ENCODE assay signal across 22 mouse cellular contexts in genomic region chr13:52279970-52280348, GRCm38 (mm10).
DNase-seq lines count a peak whose midpoint lies in the region; ATAC-seq and TF ChIP-seq lines count a peak whose summit lies in the region.
"Had no signal": no experiment of that assay in that cellular context is flagged by ENCODE, and none has a peak within 500 bp of the region (broad histone marks: within the 10 kb centered on the region; RNA-seq: fewer than 3 reads in every experiment).

No protein-coding gene starts in this region.

- no peak overlapping the region for H3K9ac ChIP-seq in heart, embryonic 12.5 days
- peak overlapping the region; percentile 35; the same call in 1 of the 2 replicates for H3K9ac ChIP-seq in CH12.LX (ENCODE audit: insufficient read depth, low read depth)
- H3K9ac ChIP-seq: embryonic facial prominence, embryonic 12.5 days; forebrain, embryonic 12.5 days had no signal

- WGBS in heart, embryonic 12.5 days, result 79% methylated on average over 5 of the region's 5 CpGs

- no peaks in the 10 kb centered on the region for H3K27me3 ChIP-seq in heart, embryonic 12.5 days (replicated peaks)
- no peaks in the 10 kb centered on the region for H3K27me3 ChIP-seq in CH12.LX (replicated peaks)
- H3K27me3 ChIP-seq: embryonic facial prominence, embryonic 12.5 days had no signal

- no peak overlapping the region for H3K4me3 ChIP-seq in heart, embryonic 12.5 days
- no peak overlapping the region for H3K4me3 ChIP-seq in CH12.LX (replicated peaks in 1 of 3; ENCODE audit: low read depth in 2 of 3, low read length in 2 of 3, poor library complexity in 1 of 3)
- H3K4me3 ChIP-seq: embryonic facial prominence, embryonic 10.5 days; embryonic facial prominence, embryonic 12.5 days; erythroblast, embryonic 14.5 days; forebrain, embryonic 10.5 days; forebrain, embryonic 12.5 days had no signal

- H3K4me2 ChIP-seq in heart, embryonic 12.5 days, result no peak overlapping the region
- peak overlapping the region; percentile 81 for H3K4me2 ChIP-seq in CH12.LX (ENCODE audit: insufficient read depth, low read depth, poor library complexity, severe bottlenecking)
- H3K4me2 ChIP-seq: embryonic facial prominence, embryonic 12.5 days; forebrain, embryonic 12.5 days had no signal

- peaks cover 30% of the 10 kb centered on the region for H3K4me1 ChIP-seq in heart, embryonic 12.5 days (replicated peaks)
- H3K4me1 ChIP-seq in CH12.LX (ENCODE audit: control insufficient read depth in 1 of 2, insufficient read depth in 2 of 2), result peaks cover 15 to 49% of the 10 kb centered on the region in 2 experiments
- H3K4me1 ChIP-seq: embryonic facial prominence, embryonic 12.5 days had no signal

- H3K36me3 ChIP-seq in heart, embryonic 12.5 days, result no peaks in the 10 kb centered on the region
- no peaks in the 10 kb centered on the region for H3K36me3 ChIP-seq in CH12.LX (replicated peaks in 1 of 2; ENCODE audit: control insufficient read depth in 1 of 2, insufficient read depth in 1 of 2, low read length in 1 of 2)
- H3K36me3 ChIP-seq: embryonic facial prominence, embryonic 10.5 days; embryonic facial prominence, embryonic 12.5 days; forebrain, embryonic 10.5 days; forebrain, embryonic 12.5 days had no signal

- no peaks in the 10 kb centered on the region for H3K79me2 ChIP-seq in CH12.LX (replicated peaks; ENCODE audit: control insufficient read depth, extremely low read depth, insufficient read depth, poor library complexity, severe bottlenecking)

- TF ChIP-seq RAD21 in CH12.LX (IDR thresholded peaks at IDR 0.05; ENCODE audit: low read depth, low read length), result no peak

- H3K9me3 ChIP-seq in heart, embryonic 12.5 days (replicated peaks), result peaks cover 13% of the 10 kb centered on the region
- peaks cover 4% of the 10 kb centered on the region for H3K9me3 ChIP-seq in CH12.LX (replicated peaks; ENCODE audit: low read length)
- H3K9me3 ChIP-seq: embryonic facial prominence, embryonic 10.5 days; forebrain, embryonic 10.5 days; forebrain, embryonic 12.5 days had no signal

- dilution Hi-C loops in CH12.LX (cut with MboI; ENCODE audit: extremely low pct_ligation_motif_present, extremely low pct_unique_long_range_greater_than_20kb, low sequenced_read_pairs), result no loop called here

- ATAC-seq in heart, embryonic 12.5 days (ENCODE audit: insufficient number of reproducible peaks, low FRiP score), result no peak
- ATAC-seq: CD4-positive, CD25-positive, alpha-beta regulatory T cell, adult 4 months; forebrain, embryonic 14.5 days; forebrain, embryonic 16.5 days had no signal

- no peak for TF ChIP-seq CTCF in CH12.LX (conservative IDR thresholded peaks at IDR 0.05 in 1 of 2, IDR thresholded peaks at IDR 0.05 in 1 of 2; ENCODE audit: low read depth in 2 of 2, low read length in 2 of 2)

- in situ Hi-C loops in CH12.LX (cut with MboI; ENCODE audit: low pct_ligation_motif_present, low pct_unique_long_range_greater_than_20kb, low sequenced_read_pairs), result loop anchor here (5.0 kb wide), 1 partner anchor 252 kb away; the partner anchor contains the start of gene Diras2

- no peak for TF ChIP-seq POLR2A in CH12.LX (IDR thresholded peaks at IDR 0.05; ENCODE audit: low read depth, low read length)

- DNase-seq in heart, adult 11 months, result peak; percentile 42
- peak; percentile 8 for DNase-seq in 3T3-L1 (ENCODE audit: low read depth, low spot score)
- peak; percentile 22 for DNase-seq in CH12.LX (ENCODE audit: extremely low read depth)
- no peak for DNase-seq in left cerebral cortex, adult 18-20 months (ENCODE audit: low spot score in 2 of 2)
- DNase-seq in adrenal gland, adult 18-20 months (ENCODE audit: low spot score in 2 of 2), result no peak
- DNase-seq: adrenal gland, adult 8-10 months; adrenal gland, postnatal 14 days; adrenal gland, postnatal 36 days; cerebellum, adult 11-12 months; cerebellum, adult 2 months; cerebellum, adult 9-10 months; cerebellum, postnatal 10 days; cerebellum, postnatal 25 days had no signal

- no peak overlapping the region for H3K27ac ChIP-seq in heart, embryonic 12.5 days (ENCODE audit: poor library complexity, severe bottlenecking)
- peak overlapping the region; percentile 51 for H3K27ac ChIP-seq in CH12.LX (ENCODE audit: insufficient read depth, low read depth)
- H3K27ac ChIP-seq: embryonic facial prominence, embryonic 10.5 days; embryonic facial prominence, embryonic 12.5 days; forebrain, embryonic 10.5 days; forebrain, embryonic 12.5 days had no signal

- TF ChIP-seq EP300 in CH12.LX (IDR thresholded peaks at IDR 0.05; ENCODE audit: low read length), result peak; percentile 68

TF ChIP-seq in CH12.LX, 34 proteins besides CTCF, POLR2A, EP300 and RAD21:
- peak; percentile 82 for TF ChIP-seq IRF4 (IDR thresholded peaks at IDR 0.05; ENCODE audit: low read depth, low read length)
- no peak; the same call in 1 of the 2 replicates for TF ChIP-seq MYC (IDR thresholded peaks at IDR 0.05; ENCODE audit: low read depth, low read length)
- no peak for TF ChIP-seq ZC3H11A (IDR thresholded peaks at IDR 0.05; ENCODE audit: low read depth, low read length)
- TF ChIP-seq MEF2A (IDR thresholded peaks at IDR 0.05; ENCODE audit: borderline replicate concordance, low read depth, low read length), result 0 out of 2 replicates have a peak, but pooled peaks have one; percentile 23
- 0 out of 2 replicates have a peak, but pooled peaks have one; percentile 6 for TF ChIP-seq SIN3A (IDR thresholded peaks at IDR 0.05; ENCODE audit: low read length)
- peak; percentile 66 for TF ChIP-seq JUN (IDR thresholded peaks at IDR 0.05; ENCODE audit: insufficient read depth, low read depth, low read length)
- TF ChIP-seq MXI1 (IDR thresholded peaks at IDR 0.05; ENCODE audit: low read depth, low read length), result no peak
- TF ChIP-seq JUND (conservative IDR thresholded peaks at IDR 0.05; ENCODE audit: low read depth, low read length), result peak; percentile 85
- no peak for TF ChIP-seq UBTF (IDR thresholded peaks at IDR 0.05; ENCODE audit: low read depth, low read length)
- TF ChIP-seq TBP (conservative IDR thresholded peaks at IDR 0.05; ENCODE audit: low read depth, low read length), result no peak
- 0 out of 2 replicates have a peak, but pooled peaks have one; percentile 43 for TF ChIP-seq CHD2 (IDR thresholded peaks at IDR 0.05; ENCODE audit: low read length)
TF ChIP-seq in CH12.LX: peak in this region for 6.

Comparison
In these comparisons a context has a peak if more than half of its experiments do, and no peak if none do; other contexts are left out.
1. DNase-seq: peak in heart, adult 11 months (single experiment), 3T3-L1 (single experiment) and CH12.LX (single experiment); none in left cerebral cortex, adult 18-20 months (0 of 2) and adrenal gland, adult 18-20 months (0 of 2).